8 mouse cellular contexts compared by ENCODE assay signal in the genomic region with DNA sequence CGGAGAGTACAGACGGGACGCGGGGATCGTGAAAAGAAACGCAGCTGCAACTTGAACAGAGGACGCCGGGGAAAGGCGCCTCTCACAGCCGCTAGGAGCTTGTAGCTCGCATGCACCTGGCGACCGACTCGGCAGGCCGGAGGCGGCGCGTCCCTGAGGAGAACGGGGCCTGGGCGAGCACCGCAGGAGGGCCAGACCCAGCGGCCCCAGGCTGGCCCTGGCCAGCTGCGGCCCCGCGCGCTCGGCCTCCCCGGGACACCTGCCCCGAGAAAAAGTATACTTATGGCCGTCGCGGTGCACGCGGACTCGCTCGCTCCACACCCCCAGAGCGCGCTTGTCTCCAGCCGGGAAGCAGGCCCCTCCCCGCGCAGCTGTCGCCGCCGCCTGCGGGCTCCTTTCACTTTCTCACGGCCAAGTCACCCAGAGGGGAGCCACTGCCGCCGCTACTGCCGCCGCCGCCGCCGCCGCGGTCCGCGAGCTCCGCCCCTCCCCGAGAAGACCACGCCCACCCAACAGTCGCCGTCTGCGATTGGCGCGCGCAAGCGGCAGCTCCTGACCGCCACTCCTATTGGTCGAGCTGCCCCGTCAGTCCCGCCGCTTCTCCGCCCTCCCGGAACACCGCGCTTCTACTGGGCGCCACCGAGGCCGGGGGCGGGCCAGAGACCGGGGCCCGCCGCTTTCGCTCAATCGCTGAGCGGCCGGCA. TPM values are rescaled to one million over a fixed set of nuclear protein-coding genes. Genes with fewer than 3 reads are reported as not detected.
DNase-seq lines count a peak whose midpoint lies in the region; ATAC-seq lines count a peak whose summit lies in the region.

No protein-coding gene starts in this region.

- ATAC-seq in hindbrain, embryonic 16.5 days, result peak; percentile 99

- H3K36me3 ChIP-seq in hindbrain, embryonic 16.5 days (ENCODE audit: control insufficient read depth, insufficient read depth, low read length), result no peaks in the 10 kb centered on the region
- no peaks in the 10 kb centered on the region for H3K36me3 ChIP-seq in macrophage (ENCODE audit: inconsistent target)

- peak overlapping the region; percentile 77 for H3K4me2 ChIP-seq in hindbrain, embryonic 16.5 days (ENCODE audit: low read length)

- H3K4me1 ChIP-seq in hindbrain, embryonic 16.5 days (ENCODE audit: control insufficient read depth, insufficient read depth, low read depth, low read length), result peaks cover 17% of the 10 kb centered on the region

- H3K9ac ChIP-seq in hindbrain, embryonic 16.5 days (ENCODE audit: low read depth, low read length), result peak overlapping the region; percentile 72

- H3K27me3 ChIP-seq in hindbrain, embryonic 16.5 days (replicated peaks; ENCODE audit: control insufficient read depth, insufficient read depth, low read length), result no peaks in the 10 kb centered on the region

- H3K27ac ChIP-seq in hindbrain, embryonic 16.5 days (ENCODE audit: low read depth, low read length), result peak overlapping the region; percentile 92
- peak overlapping the region; percentile 39; the same call in 1 of the 2 replicates for H3K27ac ChIP-seq in macrophage

- DNase-seq in T-cell, adult 2 months (ENCODE audit: low spot score), result peak; percentile 99
- DNase-seq in cerebellum, postnatal 36 days, result peak; percentile 92 to 97
- DNase-seq in frontal cortex, postnatal 36 days (ENCODE audit: low spot score in 2 of 2), result peak; percentile 96
- DNase-seq in left cerebral cortex, adult 18-20 months (ENCODE audit: low spot score in 2 of 2), result peak; percentile 96 to 97
- DNase-seq in right cerebral cortex, adult 18-20 months, result peak; percentile 100
- DNase-seq in urinary bladder, postnatal 10 days (ENCODE audit: low spot score), result peak; percentile 96

- H3K4me3 ChIP-seq in hindbrain, embryonic 16.5 days (ENCODE audit: low read length), result peak overlapping the region; percentile 92
- peak overlapping the region; percentile 57 for H3K4me3 ChIP-seq in macrophage (ENCODE audit: inconsistent target)

- under 1% methylated on average over 67 of the region's 87 CpGs for WGBS in hindbrain, embryonic 16.5 days
- 0% methylated on average over 71 of the region's 87 CpGs for WGBS in macrophage (ENCODE audit: missing documents)

- peaks cover 37% of the 10 kb centered on the region for H3K79me2 ChIP-seq in macrophage (ENCODE audit: inconsistent target)

- H3K9me3 ChIP-seq in hindbrain, embryonic 16.5 days (ENCODE audit: control insufficient read depth, low read length), result no peaks in the 10 kb centered on the region

RNA-seq across cellular contexts. Expression of a gene that starts 0.5 kb away (rescaled TPM):
- polyA plus RNA-seq in hindbrain, embryonic 16.5 days (2015; fragmentation: Nextera tagmentation; extraction: Ambion mirVana), result 10.5 and 15.4 TPM in 2 replicates
- total RNA-seq in left cerebral cortex, adult 18-20 months (2021), result 100 to 1,000 TPM; 341 to 359 TPM
- 10 to 100 TPM; 11.9 to 49.7 (median 27.8) TPM for total RNA-seq in macrophage (2018; cell fraction: chromatin; rRNA removed)
- total RNA-seq in macrophage (2018; cell fraction: cytosol; rRNA removed), result 10 to 100 TPM; 11.3 to 25.1 (median 18.6) TPM
- 10 to 100 TPM; 15.7 to 70.9 (median 34.3) TPM for total RNA-seq in macrophage (2018; cell fraction: nucleus; rRNA removed)
- polyA plus RNA-seq in macrophage (2018), result 9.8 to 13.2 TPM (median 11.6 TPM) in 3 replicates

Comparison
In these comparisons a context has a peak if more than half of its experiments do, and no peak if none do; other contexts are left out.
1. Peak in every context shown above with its lines: DNase-seq, ATAC-seq, H3K4me3 ChIP-seq and H3K27ac ChIP-seq.